Mouse (Mus musculus): ENCODE measurements around the gene Lpp. TPM values are rescaled to one million over a fixed set of nuclear protein-coding genes. Genes with fewer than 3 reads are reported as not detected.

Lpp gene
- polyA plus RNA-seq, 1 experiment, result 8.1 TPM

DNA sequence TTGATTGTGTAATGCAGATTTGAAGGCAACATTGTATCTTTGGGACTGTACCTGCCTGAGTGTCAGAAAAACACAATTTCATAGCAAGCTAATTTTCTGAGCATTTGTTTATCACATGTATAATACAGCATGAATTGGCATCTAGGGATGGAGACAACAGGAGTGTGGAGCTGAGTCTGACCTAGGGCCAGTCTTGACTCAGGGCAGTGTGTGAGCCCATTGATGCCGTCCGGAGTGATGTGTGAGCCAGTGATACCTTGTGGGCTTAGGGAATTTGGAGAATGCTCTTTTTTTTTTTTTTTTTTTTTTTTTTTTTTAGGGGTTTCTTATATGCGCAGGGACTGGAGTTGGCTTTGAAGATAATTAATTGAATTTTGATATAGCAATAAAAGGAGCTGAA is 174.3 kb downstream of the Lpp start:
- DNase-seq, result no peak
- WGBS, result 97% methylated on average over 3 of the region's 3 CpGs
- no peak for TF ChIP-seq POLR2A (IDR thresholded peaks at IDR 0.05; ENCODE audit: borderline replicate concordance, insufficient read depth, low read length)
- TF ChIP-seq CTCF (IDR thresholded peaks at IDR 0.05; ENCODE audit: borderline replicate concordance, insufficient read depth, low read depth, low read length), result no peak
- Histone ChIP-seq H3K27me3 (ENCODE audit: control insufficient read depth, insufficient read depth, low read length) (no peaks in the 10 kb centered on the region), H3K4me1 (ENCODE audit: control insufficient read depth, insufficient read depth, low read length) (peaks cover 13% of the 10 kb centered on the region), H3K27ac (ENCODE audit: insufficient read depth, low read length) (no peak overlapping the region), H3K4me3 (replicated peaks; ENCODE audit: insufficient read depth, low read depth, low read length) (no peak overlapping the region)

DNA sequence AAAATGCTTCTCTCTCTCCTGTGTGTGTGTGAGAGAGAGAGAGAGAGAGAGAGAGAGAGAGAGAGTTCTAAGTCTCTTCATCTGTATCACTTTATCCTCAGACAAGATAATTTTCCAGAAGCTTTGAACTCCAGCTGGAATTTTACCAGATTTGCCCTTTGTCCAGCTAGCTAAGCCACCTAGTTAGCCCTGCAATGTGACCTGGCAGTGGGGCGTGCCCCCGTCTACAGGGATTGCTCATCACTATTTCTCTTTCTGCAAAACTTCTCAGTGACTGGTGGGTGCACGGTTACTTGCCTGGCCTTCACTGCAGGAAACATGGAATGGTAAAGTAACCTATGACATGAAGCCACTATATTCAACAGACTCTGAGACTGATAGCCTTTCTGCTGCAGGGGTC is 174.8 kb downstream of the Lpp start:
- Histone ChIP-seq H3K27me3 (ENCODE audit: control insufficient read depth, insufficient read depth, low read length) (no peaks in the 10 kb centered on the region), H3K4me1 (ENCODE audit: control insufficient read depth, insufficient read depth, low read length) (peaks cover 13% of the 10 kb centered on the region), H3K4me3 (replicated peaks; ENCODE audit: insufficient read depth, low read depth, low read length) (no peak overlapping the region), H3K27ac (ENCODE audit: insufficient read depth, low read length) (no peak overlapping the region)
- no peak for DNase-seq
- 88% methylated on average over 3 of the region's 3 CpGs for WGBS
- TF ChIP-seq POLR2A (IDR thresholded peaks at IDR 0.05; ENCODE audit: borderline replicate concordance, insufficient read depth, low read length), result no peak
- no peak for TF ChIP-seq CTCF (IDR thresholded peaks at IDR 0.05; ENCODE audit: borderline replicate concordance, insufficient read depth, low read depth, low read length)

DNA sequence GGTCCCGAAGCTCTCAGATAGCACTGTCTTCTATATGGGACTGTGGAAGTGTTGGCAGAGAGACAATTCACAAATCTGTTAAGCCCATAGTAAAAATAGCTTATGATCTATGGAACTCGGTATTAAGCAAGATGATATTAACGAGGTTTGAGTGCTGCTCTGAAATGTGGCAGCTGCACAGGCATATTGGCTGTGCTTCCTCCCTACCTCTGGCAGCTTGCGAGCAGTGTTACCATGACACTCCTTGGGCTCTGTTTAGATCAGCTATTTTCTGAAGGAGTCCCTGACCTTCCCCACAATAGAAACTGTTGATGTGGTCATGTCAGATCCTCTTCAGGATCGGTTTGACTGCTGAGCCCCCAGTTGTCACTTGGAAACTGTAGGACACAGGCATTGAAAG is 176.4 kb downstream of the Lpp start:
- WGBS, result 30% methylated on average over 5 of the region's 5 CpGs
- peaks cover 13% of the 10 kb centered on the region for H3K4me1 ChIP-seq (ENCODE audit: control insufficient read depth, insufficient read depth, low read length)
- TF ChIP-seq CTCF (IDR thresholded peaks at IDR 0.05; ENCODE audit: borderline replicate concordance, insufficient read depth, low read depth, low read length), result no peak
- TF ChIP-seq POLR2A (IDR thresholded peaks at IDR 0.05; ENCODE audit: borderline replicate concordance, insufficient read depth, low read length), result no peak
- DNase-seq, result peak in 1 of 2 experiments; percentile 14
- H3K4me3 ChIP-seq (replicated peaks; ENCODE audit: insufficient read depth, low read depth, low read length), result no peak overlapping the region
- no peaks in the 10 kb centered on the region for H3K27me3 ChIP-seq (ENCODE audit: control insufficient read depth, insufficient read depth, low read length)
- 0 out of 2 replicates have a peak overlapping the region, but pooled peaks have one; percentile 0 for H3K27ac ChIP-seq (ENCODE audit: insufficient read depth, low read length)

DNA sequence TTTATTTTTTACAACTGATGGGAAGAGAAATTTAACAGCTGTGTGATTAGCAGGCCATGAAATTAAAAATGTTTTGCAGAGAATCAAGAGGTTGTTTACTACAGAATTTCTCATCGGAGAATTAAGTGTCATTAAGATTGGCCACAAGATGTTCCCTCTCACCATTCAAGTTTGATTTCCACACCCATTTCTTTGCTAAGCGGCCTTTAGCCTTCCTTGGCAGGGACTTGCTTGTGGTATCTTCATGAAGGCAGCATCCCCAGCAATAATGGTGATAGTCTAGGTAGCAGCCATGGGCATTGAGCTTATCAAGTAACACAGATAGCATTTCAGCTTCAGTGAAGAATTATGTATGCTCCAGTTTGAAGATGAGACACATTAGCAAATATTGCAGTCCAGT is 183.7 kb downstream of the Lpp start:
- DNase-seq, result no peak
- no peaks in the 10 kb centered on the region for H3K27me3 ChIP-seq (ENCODE audit: control insufficient read depth, insufficient read depth, low read length)
- WGBS, result 95% methylated on average over 2 of the region's 2 CpGs
- H3K27ac ChIP-seq (ENCODE audit: insufficient read depth, low read length), result no peak overlapping the region
- TF ChIP-seq CTCF (IDR thresholded peaks at IDR 0.05; ENCODE audit: borderline replicate concordance, insufficient read depth, low read depth, low read length), result no peak
- TF ChIP-seq POLR2A (IDR thresholded peaks at IDR 0.05; ENCODE audit: borderline replicate concordance, insufficient read depth, low read length), result no peak
- H3K4me1 ChIP-seq (ENCODE audit: control insufficient read depth, insufficient read depth, low read length), result peaks cover 5% of the 10 kb centered on the region; the same call in 1 of the 2 replicates
- H3K4me3 ChIP-seq (replicated peaks; ENCODE audit: insufficient read depth, low read depth, low read length), result no peak overlapping the region

DNA sequence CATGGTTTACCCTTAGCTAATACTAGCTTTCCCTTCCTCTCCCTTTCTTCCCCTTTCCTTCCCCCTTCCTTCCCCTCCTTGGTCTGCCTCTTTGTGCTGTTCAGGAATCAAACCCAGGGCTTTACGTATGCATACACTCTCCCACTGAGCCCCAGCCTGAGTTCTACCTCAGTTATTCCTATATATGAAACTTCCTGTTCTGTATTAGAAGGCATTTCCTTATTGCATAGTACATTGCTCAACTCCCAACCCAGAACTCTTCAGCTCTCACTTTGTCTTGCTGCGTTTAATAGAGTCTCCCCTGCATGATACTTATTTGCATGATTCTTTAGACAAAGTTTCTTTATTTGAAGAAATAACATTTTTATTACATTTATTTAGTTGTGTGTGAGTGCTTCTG is 184.5 kb downstream of the Lpp start:
- WGBS, result 98% methylated on average over 2 of the region's 2 CpGs
- H3K27me3 ChIP-seq (ENCODE audit: control insufficient read depth, insufficient read depth, low read length), result no peaks in the 10 kb centered on the region
- no peak overlapping the region for H3K4me3 ChIP-seq (replicated peaks; ENCODE audit: insufficient read depth, low read depth, low read length)
- no peak for TF ChIP-seq POLR2A (IDR thresholded peaks at IDR 0.05; ENCODE audit: borderline replicate concordance, insufficient read depth, low read length)
- no peak for TF ChIP-seq CTCF (IDR thresholded peaks at IDR 0.05; ENCODE audit: borderline replicate concordance, insufficient read depth, low read depth, low read length)
- H3K4me1 ChIP-seq (ENCODE audit: control insufficient read depth, insufficient read depth, low read length), result peaks cover 5% of the 10 kb centered on the region; the same call in 1 of the 2 replicates
- no peak overlapping the region for H3K27ac ChIP-seq (ENCODE audit: insufficient read depth, low read length)
- no peak for DNase-seq

DNA sequence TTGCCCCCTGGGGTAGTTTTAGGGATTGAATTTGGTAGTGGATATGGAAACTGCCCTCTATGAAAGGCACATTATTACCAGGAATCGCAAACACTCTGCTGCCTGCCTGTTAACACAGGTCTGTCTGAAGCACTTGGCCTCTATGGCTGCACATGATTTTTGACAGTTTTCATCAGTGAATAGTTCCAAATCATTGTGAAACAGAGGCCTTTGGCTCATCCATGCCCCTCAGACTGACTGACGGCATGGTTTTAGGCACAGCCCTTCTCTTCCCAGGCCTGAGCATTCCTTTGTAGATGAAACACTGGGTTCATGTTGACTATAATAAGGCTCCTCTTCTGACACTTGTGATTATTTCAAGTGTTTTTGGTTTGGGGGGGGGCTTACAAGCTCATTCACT is 189.5 kb downstream of the Lpp start:
- no peaks in the 10 kb centered on the region for H3K27me3 ChIP-seq (ENCODE audit: control insufficient read depth, insufficient read depth, low read length)
- WGBS, result 83% methylated on average over 2 of the region's 2 CpGs
- peaks cover 9% of the 10 kb centered on the region for H3K4me1 ChIP-seq (ENCODE audit: control insufficient read depth, insufficient read depth, low read length)
- DNase-seq, result no peak
- TF ChIP-seq CTCF (IDR thresholded peaks at IDR 0.05; ENCODE audit: borderline replicate concordance, insufficient read depth, low read depth, low read length), result no peak
- TF ChIP-seq POLR2A (IDR thresholded peaks at IDR 0.05; ENCODE audit: borderline replicate concordance, insufficient read depth, low read length), result no peak
- H3K27ac ChIP-seq (ENCODE audit: insufficient read depth, low read length), result no peak overlapping the region
- H3K4me3 ChIP-seq (replicated peaks; ENCODE audit: insufficient read depth, low read depth, low read length), result no peak overlapping the region

DNA sequence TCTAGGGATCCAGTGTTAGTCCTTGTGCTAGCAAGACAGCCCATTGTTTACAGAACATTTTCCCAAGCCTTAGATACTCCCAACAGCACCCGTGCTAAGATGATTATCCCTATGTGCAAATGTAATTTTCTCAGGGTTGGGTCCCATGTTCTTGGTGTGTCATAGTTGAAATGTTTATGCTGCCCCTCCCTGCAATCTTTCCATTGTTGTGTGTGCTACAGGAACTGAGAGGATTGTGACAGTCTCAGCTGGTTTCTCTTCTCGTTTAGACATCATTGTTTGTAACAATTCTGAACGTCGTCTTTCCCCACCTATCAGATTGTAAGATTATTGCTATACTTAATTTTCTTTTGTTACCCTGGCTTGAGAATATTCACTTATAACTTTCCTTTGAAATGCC is 200.2 kb downstream of the Lpp start:
- WGBS, result 84% methylated on average over 4 of the region's 4 CpGs
- no peak for DNase-seq
- Histone ChIP-seq H3K4me1 (ENCODE audit: control insufficient read depth, insufficient read depth, low read length) (peaks cover 2% of the 10 kb centered on the region; the same call in 1 of the 2 replicates), H3K27me3 (ENCODE audit: control insufficient read depth, insufficient read depth, low read length) (no peaks in the 10 kb centered on the region), H3K4me3 (replicated peaks; ENCODE audit: insufficient read depth, low read depth, low read length) (no peak overlapping the region), H3K27ac (ENCODE audit: insufficient read depth, low read length) (no peak overlapping the region)
- no peak for TF ChIP-seq CTCF (IDR thresholded peaks at IDR 0.05; ENCODE audit: borderline replicate concordance, insufficient read depth, low read depth, low read length)
- TF ChIP-seq POLR2A (IDR thresholded peaks at IDR 0.05; ENCODE audit: borderline replicate concordance, insufficient read depth, low read length), result no peak

DNA sequence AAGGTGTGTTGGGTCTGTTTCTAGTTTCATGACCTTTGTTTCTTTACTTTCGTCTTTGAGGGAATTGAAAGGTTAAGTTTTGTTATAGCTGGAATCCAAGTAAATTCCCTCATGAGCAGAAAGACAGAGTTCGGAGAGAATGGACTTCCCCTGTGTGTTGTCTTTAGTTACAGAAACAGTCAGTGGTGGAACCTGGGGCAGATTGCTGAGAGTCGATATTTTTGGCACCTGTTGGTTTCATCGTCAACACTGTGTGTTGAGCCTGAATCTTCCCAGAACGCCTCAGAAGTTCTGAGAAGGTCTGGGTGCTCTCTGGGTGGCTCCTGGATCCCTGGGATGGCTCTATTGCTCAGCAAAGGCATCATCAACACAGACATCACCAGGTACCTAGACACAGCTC is 201.2 kb downstream of the Lpp start:
- Histone ChIP-seq H3K4me1 (ENCODE audit: control insufficient read depth, insufficient read depth, low read length) (peaks cover 2% of the 10 kb centered on the region; the same call in 1 of the 2 replicates), H3K4me3 (replicated peaks; ENCODE audit: insufficient read depth, low read depth, low read length) (no peak overlapping the region), H3K27me3 (ENCODE audit: control insufficient read depth, insufficient read depth, low read length) (no peaks in the 10 kb centered on the region), H3K27ac (ENCODE audit: insufficient read depth, low read length) (no peak overlapping the region)
- no peak for DNase-seq
- TF ChIP-seq CTCF (IDR thresholded peaks at IDR 0.05; ENCODE audit: borderline replicate concordance, insufficient read depth, low read depth, low read length) (no peak), POLR2A (IDR thresholded peaks at IDR 0.05; ENCODE audit: borderline replicate concordance, insufficient read depth, low read length) (no peak)
- 87% methylated on average over 5 of the region's 5 CpGs for WGBS

Data from cerebellum, adult 2 months (tissue).